In genomic region chr5:113167733-113168132, GRCm38 (mm10) we compare ENCODE assay signal across 11 mouse cellular contexts. TPM values are rescaled to one million over a fixed set of nuclear protein-coding genes. Genes with fewer than 3 reads are reported as not detected.
DNase-seq lines count a peak whose midpoint lies in the region; ATAC-seq and TF ChIP-seq lines count a peak whose summit lies in the region.
"Had no signal": no experiment of that assay in that cellular context is flagged by ENCODE, and none has a peak within 500 bp of the region (broad histone marks: within the 10 kb centered on the region; RNA-seq: fewer than 3 reads in every experiment).

No protein-coding gene starts in this region.

- 43% methylated on average over 2 of the region's 2 CpGs for WGBS in midbrain, postnatal 0 days
- WGBS in midbrain, embryonic 16.5 days, result 47% methylated on average over 2 of the region's 2 CpGs
- WGBS in bone marrow, adult 2 months, result 37% methylated on average over 2 of the region's 2 CpGs
- 47% methylated on average over 2 of the region's 2 CpGs for WGBS in lung, embryonic 14.5 days

- H3K4me3 ChIP-seq in midbrain, postnatal 0 days (ENCODE audit: low read depth, low read length), result no peak overlapping the region
- H3K4me3 ChIP-seq in midbrain, embryonic 16.5 days (ENCODE audit: low read depth, low read length), result no peak overlapping the region
- H3K4me3 ChIP-seq in bone marrow, adult 2 months (replicated peaks; ENCODE audit: control insufficient read depth, low read depth, low read length), result no peak overlapping the region
- H3K4me3 ChIP-seq in lung, embryonic 14.5 days (ENCODE audit: low read depth, low read length), result no peak overlapping the region

- no peak overlapping the region for H3K9ac ChIP-seq in midbrain, postnatal 0 days (replicated peaks; ENCODE audit: low read length, poor library complexity, severe bottlenecking)
- no peak overlapping the region for H3K9ac ChIP-seq in midbrain, embryonic 16.5 days (ENCODE audit: low read depth, low read length)
- no peak overlapping the region for H3K9ac ChIP-seq in lung, embryonic 14.5 days

- H3K27ac ChIP-seq in midbrain, postnatal 0 days (ENCODE audit: low read depth, low read length), result no peak overlapping the region
- no peak overlapping the region for H3K27ac ChIP-seq in midbrain, embryonic 16.5 days (ENCODE audit: low read length)
- H3K27ac ChIP-seq in bone marrow, adult 2 months (ENCODE audit: control insufficient read depth, insufficient read depth, low read depth, low read length, poor library complexity), result no peak overlapping the region
- H3K27ac ChIP-seq in lung, embryonic 14.5 days (ENCODE audit: low read depth), result no peak overlapping the region

- DNase-seq in heart, postnatal 14 days, result peak; percentile 54 to 70
- DNase-seq in heart, adult 9 months (ENCODE audit: low spot score in 2 of 2), result no peak
- peak; percentile 35 for DNase-seq in midbrain, postnatal 0 days (ENCODE audit: low spot score)
- DNase-seq in lung, embryonic 14.5 days, result peak; percentile 66
- DNase-seq in frontal cortex, postnatal 14 days (ENCODE audit: low spot score in 2 of 2), result no peak
- no peak for DNase-seq in ovary, postnatal 10 days (ENCODE audit: low spot score)

- H3K36me3 ChIP-seq in midbrain, postnatal 0 days (ENCODE audit: insufficient read depth, low read length), result no peaks in the 10 kb centered on the region
- H3K36me3 ChIP-seq in midbrain, embryonic 16.5 days (ENCODE audit: control insufficient read depth, insufficient read depth, low read length), result no peaks in the 10 kb centered on the region
- H3K36me3 ChIP-seq in lung, embryonic 14.5 days (ENCODE audit: insufficient read depth), result no peaks in the 10 kb centered on the region

- no peaks in the 10 kb centered on the region for H3K9me3 ChIP-seq in midbrain, postnatal 0 days (ENCODE audit: low read length)
- H3K9me3 ChIP-seq in midbrain, embryonic 16.5 days (replicated peaks; ENCODE audit: control insufficient read depth, low read length, poor library complexity, severe bottlenecking), result no peaks in the 10 kb centered on the region
- H3K9me3 ChIP-seq in lung, embryonic 14.5 days (ENCODE audit: low read depth, low read length), result no peaks in the 10 kb centered on the region

- ATAC-seq in midbrain, postnatal 0 days (ENCODE audit: low FRiP score), result no peak
- ATAC-seq in midbrain, embryonic 16.5 days, result no peak
- ATAC-seq in lung, embryonic 14.5 days (ENCODE audit: insufficient read depth), result no peak

- no peaks in the 10 kb centered on the region for H3K27me3 ChIP-seq in midbrain, postnatal 0 days (ENCODE audit: insufficient read depth, low read length)
- H3K27me3 ChIP-seq in midbrain, embryonic 16.5 days (ENCODE audit: control insufficient read depth, insufficient read depth, low read depth, low read length), result no peaks in the 10 kb centered on the region
- H3K27me3 ChIP-seq in lung, embryonic 14.5 days (ENCODE audit: insufficient read depth, low read length), result no peaks in the 10 kb centered on the region

- peaks cover 2% of the 10 kb centered on the region; the same call in 1 of the 2 replicates for H3K4me1 ChIP-seq in midbrain, postnatal 0 days (ENCODE audit: insufficient read depth, low read length)
- H3K4me1 ChIP-seq in midbrain, embryonic 16.5 days (ENCODE audit: control insufficient read depth, insufficient read depth, low read length), result peaks cover 6% of the 10 kb centered on the region; the same call in 1 of the 2 replicates
- no peaks in the 10 kb centered on the region; the same call in 1 of the 2 replicates for H3K4me1 ChIP-seq in bone marrow, adult 2 months (ENCODE audit: control insufficient read depth, insufficient read depth, low read length)
- peaks cover 6% of the 10 kb centered on the region; the same call in 1 of the 2 replicates for H3K4me1 ChIP-seq in lung, embryonic 14.5 days (ENCODE audit: insufficient read depth)

- no peak overlapping the region for H3K4me2 ChIP-seq in midbrain, postnatal 0 days (ENCODE audit: low read depth, low read length, poor library complexity, severe bottlenecking)
- H3K4me2 ChIP-seq in midbrain, embryonic 16.5 days (ENCODE audit: low read length), result no peak overlapping the region
- H3K4me2 ChIP-seq in lung, embryonic 14.5 days, result no peak overlapping the region

- TF ChIP-seq POLR2A in bone marrow, adult 2 months (IDR thresholded peaks at IDR 0.05; ENCODE audit: borderline replicate concordance, control insufficient read depth, low read depth, low read length), result no peak

- TF ChIP-seq CTCF in midbrain, postnatal 0 days (IDR thresholded peaks at IDR 0.05), result peak; percentile 75
- TF ChIP-seq CTCF in bone marrow, adult 2 months (IDR thresholded peaks at IDR 0.05; ENCODE audit: control insufficient read depth, insufficient read depth, low read length), result peak; percentile 54
- TF ChIP-seq CTCF in lung, embryonic 14.5 days (IDR thresholded peaks at IDR 0.05; ENCODE audit: low read depth), result peak; percentile 72

- intact Hi-C loops in heart, postnatal 14 days (cut with DNase I), result loop anchor here (2.0 kb wide), 1 partner anchor 69 kb away; no protein-coding TSS in a partner anchor

RNA-seq across cellular contexts. Expression of gene 2900026A02Rik, which starts 53.3 kb away (rescaled TPM):
- total RNA-seq in heart, postnatal 14 days (2021), result 10 to 100 TPM; 33.9 to 35.3 TPM
- 11.7 and 11.8 TPM in 2 replicates for total RNA-seq in midbrain, postnatal 0 days (2014; rRNA removed)
- polyA plus RNA-seq in midbrain, postnatal 0 days (2015; fragmentation: Nextera tagmentation; extraction: Ambion mirVana), result 3.3 and 3.8 TPM in 2 replicates
- 3.8 and 4.2 TPM in 2 replicates for polyA plus RNA-seq in midbrain, embryonic 16.5 days (2015; fragmentation: Nextera tagmentation; extraction: Ambion mirVana)
- 1.5 and 4.1 TPM in 2 replicates for polyA plus RNA-seq in bone marrow, adult 2 months (2011; ENCODE audit: insufficient read depth, insufficient read length, low replicate concordance, missing spikeins)
- 6.9 TPM in 2 replicates for polyA plus RNA-seq in lung, embryonic 14.5 days (2014; fragmentation: Nextera tagmentation; extraction: Ambion mirVana)

RNA-seq across cellular contexts. Expression of gene Tmem211, which starts 59.0 kb away (rescaled TPM):
- not detected for total RNA-seq in heart, postnatal 14 days (2021)
- total RNA-seq in midbrain, postnatal 0 days (2014; rRNA removed), result not detected in 2 replicates
- not detected in 2 replicates for polyA plus RNA-seq in midbrain, postnatal 0 days (2015; fragmentation: Nextera tagmentation; extraction: Ambion mirVana)
- not detected in 2 replicates for polyA plus RNA-seq in midbrain, embryonic 16.5 days (2015; fragmentation: Nextera tagmentation; extraction: Ambion mirVana)
- not detected in 2 replicates for polyA plus RNA-seq in bone marrow, adult 2 months (2011; ENCODE audit: insufficient read depth, insufficient read length, low replicate concordance, missing spikeins)
- not detected in 2 replicates for polyA plus RNA-seq in lung, embryonic 14.5 days (2014; fragmentation: Nextera tagmentation; extraction: Ambion mirVana)
- total RNA-seq: adrenal gland, adult 18-20 months had no signal
- polyA plus RNA-seq: heart, embryonic 14.5 days; stomach, embryonic 14.5 days had no signal

Comparison
In these comparisons a context has a peak if more than half of its experiments do, and no peak if none do; other contexts are left out.
1. DNase-seq: peak in heart, postnatal 14 days (2 of 2), midbrain, postnatal 0 days (single experiment) and lung, embryonic 14.5 days (single experiment); none in heart, adult 9 months (0 of 2), frontal cortex, postnatal 14 days (0 of 2) and ovary, postnatal 10 days (single experiment).
2. Peak in every context shown above with its lines, with median percentiles within 50 percentile points of each other: CTCF ChIP-seq.